Mouse (Mus musculus): ENCODE data around the gene Krt7. TPM values are rescaled to one million over a fixed set of nuclear protein-coding genes. Genes with fewer than 3 reads are reported as not detected.
A peak's percentile ranks its signal among the peaks of the same experiment; 100 is the strongest.

Krt7 gene
- polyA plus RNA-seq, 1 experiment from 2014 or later, result 0.12 TPM

GRCm38 (mm10) chr15:101413916-101414635, 3.2 kb downstream of the Krt7 start:
- no peak overlapping the region for H3K27ac ChIP-seq (replicated peaks; ENCODE audit: low read depth, low read length)

DNA sequence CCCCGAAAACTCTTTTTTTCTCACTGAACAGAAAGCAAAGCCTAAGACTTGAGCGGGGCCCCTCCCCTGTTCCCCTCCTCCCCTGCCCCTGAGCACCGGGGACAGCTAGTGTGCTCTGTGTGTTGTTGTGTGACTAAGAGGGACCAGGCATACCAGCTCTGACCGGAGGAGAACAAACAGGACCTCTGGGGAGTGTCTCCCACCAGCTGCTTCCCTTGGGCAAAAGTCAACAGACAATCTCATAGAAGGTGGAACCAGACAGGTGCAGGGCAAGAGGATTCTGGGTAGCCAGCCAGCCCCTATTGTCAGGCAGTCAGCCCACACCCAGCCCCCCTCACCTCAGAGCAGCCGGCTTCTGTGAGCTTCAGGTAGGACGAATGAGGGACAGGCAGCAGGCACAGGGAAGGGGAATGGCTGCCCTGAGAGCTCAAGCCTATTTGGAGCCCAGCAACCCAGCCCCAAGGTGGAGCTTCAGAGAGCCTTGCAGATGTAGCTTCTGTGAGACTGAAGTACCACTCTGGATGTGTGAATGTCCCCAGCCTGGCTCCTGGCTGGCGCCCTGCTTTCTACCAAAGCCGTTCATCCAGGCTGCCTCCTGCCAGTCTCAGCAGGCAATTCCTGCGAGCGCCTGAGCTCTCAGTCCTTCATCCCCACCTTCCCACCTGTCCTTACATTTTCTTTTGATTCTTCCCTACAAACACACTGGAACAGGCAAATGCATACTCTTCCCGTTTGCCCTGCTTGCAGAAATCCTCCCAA, 4.1 kb downstream of the Krt7 start:
- ATAC-seq (ENCODE audit: low FRiP score, low TSS enrichment) (no peak), DNase-seq (no peak)
- no peak overlapping the region for H3K4me2 ChIP-seq (ENCODE audit: low read length)
- H3K4me1 ChIP-seq (ENCODE audit: control insufficient read depth, insufficient read depth, low read length), result no peaks in the 10 kb centered on the region
- H3K9ac ChIP-seq (replicated peaks; ENCODE audit: low read length), result no peak overlapping the region
- no peak overlapping the region for H3K4me3 ChIP-seq (replicated peaks; ENCODE audit: low read depth, low read length)
- 46% methylated on average over 11 of the region's 11 CpGs for WGBS
- no peak overlapping the region for H3K27ac ChIP-seq (replicated peaks; ENCODE audit: low read depth, low read length)
- H3K27me3 ChIP-seq (ENCODE audit: control insufficient read depth, insufficient read depth, low read length), result peaks cover 9% of the 10 kb centered on the region
- H3K9me3 ChIP-seq (ENCODE audit: control insufficient read depth, low read length), result no peaks in the 10 kb centered on the region
- no peaks in the 10 kb centered on the region for H3K36me3 ChIP-seq (ENCODE audit: control insufficient read depth, insufficient read depth, low read length)

More at GRCm38 (mm10) chr15:101413916-101414635, 3.2 kb downstream of the Krt7 start:
- H3K9ac ChIP-seq (replicated peaks; ENCODE audit: low read length), result no peak overlapping the region
- DNase-seq, result no peak
- WGBS, result 57% methylated on average over 7 of the region's 7 CpGs
- no peak overlapping the region for H3K4me3 ChIP-seq (replicated peaks; ENCODE audit: low read depth, low read length)
- no peaks in the 10 kb centered on the region for H3K4me1 ChIP-seq (ENCODE audit: control insufficient read depth, insufficient read depth, low read length)
- H3K4me2 ChIP-seq (ENCODE audit: low read length), result no peak overlapping the region
- H3K27me3 ChIP-seq (ENCODE audit: control insufficient read depth, insufficient read depth, low read length), result peaks cover 9% of the 10 kb centered on the region
- ATAC-seq (ENCODE audit: low FRiP score, low TSS enrichment), result no peak
- no peaks in the 10 kb centered on the region for H3K36me3 ChIP-seq (ENCODE audit: control insufficient read depth, insufficient read depth, low read length)
- no peaks in the 10 kb centered on the region for H3K9me3 ChIP-seq (ENCODE audit: control insufficient read depth, low read length)

- H3K27me3 ChIP-seq (ENCODE audit: control insufficient read depth, insufficient read depth, low read length), result no peaks in the 10 kb centered on the region
- H3K4me3 ChIP-seq (replicated peaks; ENCODE audit: low read depth, low read length), result no peak overlapping the region
- no peaks in the 10 kb centered on the region for H3K9me3 ChIP-seq (ENCODE audit: control insufficient read depth, low read length)
- H3K4me2 ChIP-seq (ENCODE audit: low read length), result no peak overlapping the region
- DNase-seq (no peak), ATAC-seq (ENCODE audit: low FRiP score, low TSS enrichment) (no peak)
- H3K9ac ChIP-seq (replicated peaks; ENCODE audit: low read length), result no peak overlapping the region
- WGBS, result 88% methylated on average over 4 of the region's 4 CpGs
- H3K36me3 ChIP-seq (ENCODE audit: control insufficient read depth, insufficient read depth, low read length), result no peaks in the 10 kb centered on the region
- H3K27ac ChIP-seq (replicated peaks; ENCODE audit: low read depth, low read length), result no peak overlapping the region
- no peaks in the 10 kb centered on the region for H3K4me1 ChIP-seq (ENCODE audit: control insufficient read depth, insufficient read depth, low read length)
These were observed 8.1 kb downstream of the Krt7 start for GRCm38 (mm10) chr15:101418950-101419349.

DNA sequence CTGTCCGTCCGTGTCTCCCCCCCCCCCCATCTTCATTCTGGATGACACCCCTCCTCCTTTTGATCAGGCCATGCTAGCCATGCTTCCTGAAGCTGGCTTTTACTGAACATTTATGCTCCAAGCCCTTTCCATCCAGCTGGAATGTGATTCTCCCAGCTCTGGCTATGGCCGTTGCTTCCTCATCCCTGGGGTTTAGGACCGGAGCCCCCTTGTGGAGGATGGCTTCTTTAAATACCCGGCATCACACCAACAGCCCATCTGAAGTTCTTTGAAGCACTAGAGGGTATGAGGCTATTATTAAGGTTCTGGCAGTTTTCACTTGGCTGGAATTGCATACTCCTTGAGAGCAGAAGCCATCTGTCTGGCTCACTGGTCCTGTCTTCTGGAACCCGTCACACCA, 10.1 kb downstream of the Krt7 start:
- no peaks in the 10 kb centered on the region for H3K27me3 ChIP-seq (ENCODE audit: control insufficient read depth, insufficient read depth, low read length)
- no peak overlapping the region for H3K27ac ChIP-seq (replicated peaks; ENCODE audit: low read depth, low read length)
- H3K4me1 ChIP-seq (ENCODE audit: control insufficient read depth, insufficient read depth, low read length), result no peaks in the 10 kb centered on the region
- H3K4me3 ChIP-seq (replicated peaks; ENCODE audit: low read depth, low read length), result no peak overlapping the region
- no peaks in the 10 kb centered on the region for H3K36me3 ChIP-seq (ENCODE audit: control insufficient read depth, insufficient read depth, low read length)
- no peak overlapping the region for H3K9ac ChIP-seq (replicated peaks; ENCODE audit: low read length)
- no peak overlapping the region for H3K4me2 ChIP-seq (ENCODE audit: low read length)
- no peaks in the 10 kb centered on the region for H3K9me3 ChIP-seq (ENCODE audit: control insufficient read depth, low read length)
- 57% methylated on average over 6 of the region's 6 CpGs for WGBS
- ATAC-seq (ENCODE audit: low FRiP score, low TSS enrichment) (no peak), DNase-seq (peak; percentile 46)

DNA sequence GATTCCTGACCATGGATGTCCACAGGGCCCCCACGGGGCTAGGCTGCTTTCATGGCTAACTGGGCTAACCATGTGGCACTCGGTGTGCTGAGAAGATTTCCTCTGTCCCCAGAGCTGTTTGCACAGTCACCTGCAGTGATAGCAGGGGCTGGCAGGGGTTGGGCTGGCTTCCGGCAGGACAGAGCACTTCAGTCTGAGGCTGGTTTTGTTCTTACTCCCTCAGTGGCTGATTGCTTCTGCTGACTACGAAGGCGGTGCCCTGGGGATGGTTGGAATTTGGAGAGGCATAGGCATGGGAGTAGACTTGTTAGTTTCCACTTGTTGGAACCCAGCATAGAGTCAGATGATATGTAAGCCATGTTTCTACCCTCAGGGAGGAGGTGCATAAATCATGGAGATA, 14.1 kb downstream of the Krt7 start:
- 29% methylated on average over 5 of the region's 5 CpGs for WGBS
- no peak for DNase-seq

DNA sequence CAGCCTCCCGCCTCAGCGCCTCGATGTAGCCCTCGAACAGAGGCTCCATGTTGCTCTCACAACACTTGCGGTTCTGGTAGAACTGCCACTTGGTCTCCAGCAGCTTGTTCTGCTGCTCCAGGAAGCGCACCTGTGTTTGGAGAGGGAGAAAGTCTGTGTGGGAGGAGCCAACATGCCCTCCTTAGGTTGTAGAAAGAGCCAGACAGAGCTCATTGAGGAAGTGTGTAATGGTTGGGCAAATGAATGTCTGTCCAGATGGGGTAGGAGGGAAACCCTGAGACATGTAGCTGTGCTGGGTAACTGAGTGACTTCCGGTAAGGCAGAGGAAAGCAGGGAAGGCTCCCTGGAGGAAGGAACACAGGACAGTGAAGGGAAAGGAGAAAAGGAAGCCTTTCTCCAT, 25.8 kb downstream of the Krt7 start:
- H3K4me3 ChIP-seq (replicated peaks; ENCODE audit: low read depth, low read length), result no peak overlapping the region
- H3K9ac ChIP-seq (replicated peaks; ENCODE audit: low read length), result no peak overlapping the region
- no peaks in the 10 kb centered on the region for H3K36me3 ChIP-seq (ENCODE audit: control insufficient read depth, insufficient read depth, low read length)
- H3K4me2 ChIP-seq (ENCODE audit: low read length), result no peak overlapping the region
- no peak for DNase-seq
- H3K27me3 ChIP-seq (ENCODE audit: control insufficient read depth, insufficient read depth, low read length), result peaks cover 11% of the 10 kb centered on the region
- no peak for ATAC-seq (ENCODE audit: low FRiP score, low TSS enrichment)
- WGBS, result 94% methylated on average over 7 of the region's 7 CpGs
- no peak overlapping the region for H3K27ac ChIP-seq (replicated peaks; ENCODE audit: low read depth, low read length)
- 0 out of 2 replicates have a peak, but pooled peaks cover 6% of the 10 kb centered on the region for H3K4me1 ChIP-seq (ENCODE audit: control insufficient read depth, insufficient read depth, low read length)
- H3K9me3 ChIP-seq (ENCODE audit: control insufficient read depth, low read length), result no peaks in the 10 kb centered on the region

More for the DNA sequence above, 14.1 kb downstream of the Krt7 start:
- Histone ChIP-seq H3K27ac (replicated peaks; ENCODE audit: low read depth, low read length) (no peak overlapping the region), H3K36me3 (ENCODE audit: control insufficient read depth, insufficient read depth, low read length) (no peaks in the 10 kb centered on the region), H3K9ac (replicated peaks; ENCODE audit: low read length) (no peak overlapping the region), H3K4me1 (ENCODE audit: control insufficient read depth, insufficient read depth, low read length) (no peaks in the 10 kb centered on the region), H3K4me2 (ENCODE audit: low read length) (no peak overlapping the region), H3K27me3 (ENCODE audit: control insufficient read depth, insufficient read depth, low read length) (no peaks in the 10 kb centered on the region), H3K9me3 (ENCODE audit: control insufficient read depth, low read length) (no peaks in the 10 kb centered on the region), H3K4me3 (replicated peaks; ENCODE audit: low read depth, low read length) (no peak overlapping the region)
- ATAC-seq (ENCODE audit: low FRiP score, low TSS enrichment), result no peak

- H3K4me2 ChIP-seq (ENCODE audit: low read length), result peak within 1 kb of the TSS; percentile 72
- 2% methylated on average over 34 of the region's 34 CpGs for WGBS
- DNase-seq, result peak; percentile 61
- H3K36me3 ChIP-seq (ENCODE audit: control insufficient read depth, insufficient read depth, low read length), result no peaks in the 10 kb centered on the region
- no peaks in the 10 kb centered on the region for H3K9me3 ChIP-seq (ENCODE audit: control insufficient read depth, low read length)
- H3K27ac ChIP-seq (replicated peaks; ENCODE audit: low read depth, low read length), result no peak within 1 kb of the TSS
- peak within 1 kb of the TSS; percentile 53 for H3K9ac ChIP-seq (replicated peaks; ENCODE audit: low read length)
- 0 out of 2 replicates have a peak, but pooled peaks cover 6% of the 10 kb centered on the region for H3K4me1 ChIP-seq (ENCODE audit: control insufficient read depth, insufficient read depth, low read length)
- H3K27me3 ChIP-seq (ENCODE audit: control insufficient read depth, insufficient read depth, low read length), result peaks cover 11% of the 10 kb centered on the region
- ATAC-seq (ENCODE audit: low FRiP score, low TSS enrichment), result no peak
- peak within 1 kb of the TSS; percentile 30 for H3K4me3 ChIP-seq (replicated peaks; ENCODE audit: low read depth, low read length)
These were observed 27.7 kb downstream of the Krt7 start, which contains the start of gene Krt87 for GRCm38 (mm10) chr15:101438555-101438954. TSS of gene Krt87 (minus strand) at chr15:101438804.

DNA sequence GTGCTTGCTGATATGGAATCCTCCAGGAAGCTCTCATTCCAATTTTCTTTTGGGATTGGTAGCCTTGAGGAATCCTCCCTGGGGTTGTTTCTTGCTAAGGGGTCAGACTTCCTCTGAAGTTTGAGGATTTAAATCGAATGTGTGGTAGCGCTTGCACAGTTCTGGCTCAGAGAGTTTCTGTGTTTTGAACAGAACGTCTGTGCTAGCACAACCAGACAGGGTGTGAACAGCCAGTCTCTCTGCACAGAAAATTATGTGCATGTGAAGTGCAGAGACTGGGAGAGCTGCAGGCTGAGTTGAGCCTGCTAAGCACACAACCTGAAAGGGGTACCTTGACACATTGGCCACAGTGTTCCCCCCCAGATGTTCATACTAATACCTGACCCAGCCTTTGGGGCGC, 30.0 kb downstream of the Krt7 start:
- WGBS, result 83% methylated on average over 4 of the region's 4 CpGs
- Histone ChIP-seq H3K27me3 (ENCODE audit: control insufficient read depth, insufficient read depth, low read length) (peaks cover 11% of the 10 kb centered on the region), H3K9me3 (ENCODE audit: control insufficient read depth, low read length) (no peaks in the 10 kb centered on the region), H3K4me1 (ENCODE audit: control insufficient read depth, insufficient read depth, low read length) (0 out of 2 replicates have a peak, but pooled peaks cover 6% of the 10 kb centered on the region), H3K27ac (replicated peaks; ENCODE audit: low read depth, low read length) (no peak overlapping the region), H3K36me3 (ENCODE audit: control insufficient read depth, insufficient read depth, low read length) (no peaks in the 10 kb centered on the region), H3K4me3 (replicated peaks; ENCODE audit: low read depth, low read length) (no peak overlapping the region), H3K4me2 (ENCODE audit: low read length) (no peak overlapping the region), H3K9ac (replicated peaks; ENCODE audit: low read length) (no peak overlapping the region)
- ATAC-seq (ENCODE audit: low FRiP score, low TSS enrichment) (no peak), DNase-seq (no peak)
